Mouse (Mus musculus): Measurements from ENCODE around the gene Mlxipl. TPM values are rescaled to one million over a fixed set of nuclear protein-coding genes. Genes with fewer than 3 reads are reported as not detected.

Mlxipl gene
- polyA plus RNA-seq, 1 experiment from 2014 or later, result 2.0 TPM

DNA sequence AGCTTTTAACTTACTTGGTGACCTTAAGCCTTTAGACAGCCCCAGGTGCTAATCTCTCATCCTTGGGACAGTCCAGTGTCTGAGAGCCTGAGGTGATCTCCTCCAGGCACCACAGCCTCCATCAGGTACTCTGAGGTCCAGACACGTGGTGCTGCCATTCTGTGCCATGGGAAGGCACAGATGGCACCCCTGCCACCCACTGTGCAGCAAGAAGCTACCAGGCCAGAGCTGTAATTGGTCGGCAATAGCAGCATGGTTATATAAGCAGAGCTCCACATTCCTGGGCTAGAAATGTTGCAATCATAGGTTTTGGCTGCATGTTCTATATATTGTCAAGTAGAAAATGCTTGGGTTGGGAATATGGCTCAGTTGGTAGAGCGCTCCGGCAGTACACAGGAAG lies 89.3 kb downstream of the Mlxipl start:
- no peak overlapping the region for H3K9ac ChIP-seq
- H3K4me1 ChIP-seq, result no peaks in the 10 kb centered on the region
- H3K4me3 ChIP-seq, result no peak overlapping the region
- no peaks in the 10 kb centered on the region for H3K9me3 ChIP-seq (replicated peaks)
- no peak for ATAC-seq (ENCODE audit: low FRiP score)
- H3K27ac ChIP-seq, result no peak overlapping the region
- H3K27me3 ChIP-seq, result no peaks in the 10 kb centered on the region
- no peak overlapping the region for H3K4me2 ChIP-seq (replicated peaks)
- H3K36me3 ChIP-seq, result peaks cover 81% of the 10 kb centered on the region
- 89% methylated on average over 4 of the region's 4 CpGs for WGBS

DNA sequence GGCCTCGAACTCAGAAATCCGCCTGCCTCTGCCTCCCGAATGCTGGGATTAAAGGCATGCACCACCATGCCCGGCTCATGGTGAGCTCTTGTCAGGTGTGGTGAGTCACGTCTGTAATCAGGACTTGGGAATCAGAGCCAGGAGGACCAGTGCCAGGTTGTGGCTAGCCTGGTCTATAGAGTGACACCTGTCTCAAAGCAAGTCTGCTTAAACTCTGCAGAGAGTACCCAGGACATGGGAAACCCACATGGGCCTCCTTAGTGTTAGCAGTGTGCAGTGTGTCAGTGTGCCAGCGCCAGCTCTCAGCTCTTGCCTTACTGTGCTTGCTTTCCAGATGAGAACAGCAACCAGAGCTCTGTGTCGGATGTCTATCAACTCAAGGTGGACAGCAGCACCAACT lies 89.9 kb downstream of the Mlxipl start:
- H3K9ac ChIP-seq, result no peak overlapping the region
- H3K27ac ChIP-seq, result no peak overlapping the region
- H3K9me3 ChIP-seq (replicated peaks), result no peaks in the 10 kb centered on the region
- H3K4me2 ChIP-seq (replicated peaks), result no peak overlapping the region
- 93% methylated on average over 7 of the region's 7 CpGs for WGBS
- H3K4me3 ChIP-seq, result no peak overlapping the region
- no peaks in the 10 kb centered on the region for H3K27me3 ChIP-seq
- no peak for ATAC-seq (ENCODE audit: low FRiP score)
- peaks cover 76% of the 10 kb centered on the region for H3K36me3 ChIP-seq
- no peaks in the 10 kb centered on the region for H3K4me1 ChIP-seq

DNA sequence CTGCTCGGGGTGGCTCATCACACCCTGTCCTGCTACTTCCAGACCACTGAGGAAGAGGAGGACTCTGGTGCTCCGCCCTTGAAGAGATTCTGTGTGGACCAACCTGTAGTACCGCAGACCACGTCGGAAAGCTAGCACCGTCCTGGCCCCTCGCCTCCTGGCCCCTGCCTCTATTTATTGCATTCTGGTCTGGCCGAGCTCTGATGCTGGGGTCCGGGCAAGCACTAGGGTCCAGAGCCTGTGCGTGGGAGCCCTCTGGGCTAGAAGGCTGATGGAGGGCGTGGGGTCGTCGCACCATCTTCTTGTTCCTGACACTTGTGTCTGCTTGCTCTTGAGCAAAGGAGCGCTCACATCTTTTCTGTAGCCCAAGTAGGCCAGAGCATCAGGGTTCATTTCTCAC lies 91.1 kb downstream of the Mlxipl start:
- no peak overlapping the region for H3K4me3 ChIP-seq
- H3K9me3 ChIP-seq (replicated peaks), result no peaks in the 10 kb centered on the region
- H3K27ac ChIP-seq, result no peak overlapping the region
- H3K4me1 ChIP-seq, result no peaks in the 10 kb centered on the region
- WGBS, result 95% methylated on average over 14 of the region's 14 CpGs
- no peak overlapping the region for H3K9ac ChIP-seq
- no peaks in the 10 kb centered on the region for H3K27me3 ChIP-seq
- no peak overlapping the region for H3K4me2 ChIP-seq (replicated peaks)
- no peak for ATAC-seq (ENCODE audit: low FRiP score)
- H3K36me3 ChIP-seq, result peaks cover 69% of the 10 kb centered on the region

DNA sequence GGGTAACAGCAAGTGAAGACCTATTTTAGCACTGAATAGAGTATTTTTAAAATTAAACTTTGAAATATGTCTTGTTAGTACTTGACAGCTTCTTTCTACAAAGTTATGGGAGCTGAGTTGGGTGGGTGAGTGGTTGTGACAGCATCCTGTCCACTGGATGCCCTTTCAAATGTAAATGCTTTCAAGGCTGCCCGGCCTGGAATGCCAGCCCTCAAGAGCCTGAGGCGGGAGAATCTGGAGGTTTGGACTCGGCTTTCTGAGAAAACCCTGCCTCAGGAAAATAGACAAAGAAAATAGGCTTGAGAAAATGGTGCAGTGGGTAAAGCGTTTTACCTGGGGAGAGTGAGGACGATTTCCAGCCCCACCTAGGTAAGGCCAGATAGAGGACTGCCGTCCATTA lies 92.1 kb downstream of the Mlxipl start:
- WGBS, result 67% methylated on average over 6 of the region's 6 CpGs
- no peaks in the 10 kb centered on the region for H3K9me3 ChIP-seq (replicated peaks)
- no peaks in the 10 kb centered on the region for H3K4me1 ChIP-seq
- peaks cover 64% of the 10 kb centered on the region for H3K36me3 ChIP-seq
- H3K27ac ChIP-seq, result no peak overlapping the region
- no peak overlapping the region for H3K4me3 ChIP-seq
- no peaks in the 10 kb centered on the region for H3K27me3 ChIP-seq
- H3K9ac ChIP-seq, result no peak overlapping the region
- no peak overlapping the region for H3K4me2 ChIP-seq (replicated peaks)
- no peak for ATAC-seq (ENCODE audit: low FRiP score)

DNA sequence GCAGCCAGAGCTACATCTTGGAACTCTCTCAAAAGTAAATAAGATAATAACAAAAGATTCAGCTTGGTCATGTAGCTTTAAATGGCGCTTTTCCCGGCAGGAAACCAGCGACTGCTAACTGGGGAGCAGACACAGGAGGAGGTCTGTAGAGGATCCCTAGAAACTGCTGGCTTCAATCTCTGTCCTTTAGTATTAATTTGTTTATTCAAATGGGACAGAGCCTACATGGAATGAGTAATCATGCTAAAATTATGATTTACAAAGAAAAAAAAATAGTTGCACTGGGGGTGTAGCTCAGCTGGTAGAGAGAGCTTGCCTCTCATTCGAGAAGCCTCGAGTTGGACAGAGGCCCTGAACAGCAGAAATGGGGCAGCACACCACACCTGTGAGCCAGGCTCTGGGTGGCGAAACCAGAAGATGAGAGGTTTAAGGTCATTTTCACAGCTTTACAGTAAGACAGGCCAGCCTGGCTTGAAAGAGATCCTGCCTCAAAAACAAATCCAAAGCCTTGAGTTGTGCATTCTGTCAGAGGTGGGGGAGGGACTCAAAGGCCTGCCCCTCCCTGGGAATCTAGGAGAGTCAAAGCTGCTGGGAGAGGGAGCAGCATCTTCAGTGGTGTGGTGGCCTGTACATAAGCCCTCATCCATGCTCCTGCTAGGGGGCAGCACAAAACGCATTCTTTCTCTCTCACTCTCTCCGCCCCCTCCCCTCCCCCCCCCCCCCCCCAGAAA lies 93.6 kb downstream of the Mlxipl start:
- H3K4me2 ChIP-seq (replicated peaks), result no peak overlapping the region
- no peak for ATAC-seq (ENCODE audit: low FRiP score)
- peaks cover 49% of the 10 kb centered on the region for H3K36me3 ChIP-seq
- H3K4me3 ChIP-seq, result no peak overlapping the region
- H3K27me3 ChIP-seq, result no peaks in the 10 kb centered on the region
- H3K9ac ChIP-seq, result no peak overlapping the region
- no peak overlapping the region for H3K27ac ChIP-seq
- H3K9me3 ChIP-seq (replicated peaks), result no peaks in the 10 kb centered on the region
- 61% methylated on average over 8 of the region's 8 CpGs for WGBS
- H3K4me1 ChIP-seq, result no peaks in the 10 kb centered on the region

DNA sequence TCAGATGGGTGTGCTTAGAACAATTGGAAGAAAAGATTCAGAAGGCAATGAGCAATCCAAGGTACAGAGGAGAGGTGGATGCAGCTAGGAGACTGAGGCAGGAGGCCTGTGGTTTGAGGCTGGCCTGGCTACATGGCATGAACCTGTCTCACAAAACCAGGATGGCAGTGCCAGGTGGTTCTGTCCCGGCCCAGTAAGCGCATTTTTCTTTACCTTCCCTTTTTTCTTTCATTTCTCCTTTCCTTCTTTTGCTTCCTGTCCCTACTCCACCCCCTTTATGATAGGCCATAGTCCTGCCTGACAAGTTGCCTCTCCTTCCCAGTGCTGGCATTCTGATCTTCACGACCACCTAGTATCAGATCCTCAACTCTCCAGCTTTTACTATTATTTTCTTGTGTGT lies 95.3 kb downstream of the Mlxipl start:
- Histone ChIP-seq H3K27ac (no peak overlapping the region), H3K9me3 (replicated peaks) (no peaks in the 10 kb centered on the region), H3K4me1 (peaks cover 16% of the 10 kb centered on the region), H3K36me3 (peaks cover 39% of the 10 kb centered on the region), H3K4me3 (no peak overlapping the region), H3K4me2 (replicated peaks) (no peak overlapping the region), H3K27me3 (no peaks in the 10 kb centered on the region), H3K9ac (no peak overlapping the region)
- WGBS, result 94% methylated on average over 3 of the region's 3 CpGs
- no peak for ATAC-seq (ENCODE audit: low FRiP score)

DNA sequence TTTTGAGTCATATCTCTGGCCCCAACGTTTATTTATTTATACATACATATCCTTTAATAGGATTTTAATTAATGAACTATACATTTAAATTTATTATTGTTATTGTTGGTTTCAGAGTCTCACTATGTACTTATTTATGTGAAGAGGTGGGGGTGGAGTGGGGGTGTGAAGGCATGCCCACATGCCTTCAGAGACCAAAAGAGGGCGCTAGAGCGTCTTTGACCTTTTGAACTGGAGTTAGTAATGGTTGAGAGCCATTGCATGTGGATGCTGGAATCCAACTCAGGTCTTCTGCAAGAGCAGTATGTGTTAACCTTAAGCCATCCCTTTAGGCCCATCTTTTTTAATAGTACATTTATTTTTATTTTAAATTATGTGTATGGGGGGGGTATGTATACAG lies 95.9 kb downstream of the Mlxipl start:
- no peak overlapping the region; the same call in 1 of the 2 replicates for H3K4me2 ChIP-seq (replicated peaks)
- H3K9ac ChIP-seq, result no peak overlapping the region
- H3K36me3 ChIP-seq, result peaks cover 33% of the 10 kb centered on the region
- H3K27me3 ChIP-seq, result no peaks in the 10 kb centered on the region
- no peaks in the 10 kb centered on the region for H3K9me3 ChIP-seq (replicated peaks)
- H3K4me3 ChIP-seq, result no peak overlapping the region
- H3K27ac ChIP-seq, result 0 out of 2 replicates have a peak overlapping the region, but pooled peaks have one; percentile 98
- peaks cover 17% of the 10 kb centered on the region for H3K4me1 ChIP-seq
- WGBS, result 37% methylated on average over 3 of the region's 3 CpGs
- no peak for ATAC-seq (ENCODE audit: low FRiP score)

DNA sequence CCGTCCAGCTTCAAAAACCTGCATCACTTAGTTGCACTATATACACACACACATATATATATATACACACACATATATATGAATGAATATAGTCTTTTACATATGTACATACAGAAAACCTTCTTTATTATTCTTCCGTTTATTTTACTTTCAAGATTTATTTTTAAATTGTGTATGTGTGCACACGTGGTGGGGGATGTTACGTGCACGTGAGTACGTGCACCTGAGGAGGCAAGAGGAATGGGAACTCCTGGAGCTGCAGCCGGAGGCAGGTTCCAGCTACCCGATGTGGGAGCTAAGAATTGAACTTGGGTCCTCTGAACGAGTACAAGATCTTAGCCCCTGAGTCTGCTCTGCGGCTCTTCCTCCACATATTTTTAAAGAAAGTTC lies 96.5 kb downstream of the Mlxipl start:
- peaks cover 27% of the 10 kb centered on the region for H3K36me3 ChIP-seq
- no peak for ATAC-seq (ENCODE audit: low FRiP score)
- 22% methylated on average over 10 of the region's 10 CpGs for WGBS
- no peaks in the 10 kb centered on the region for H3K9me3 ChIP-seq (replicated peaks)
- peak overlapping the region; percentile 98 for H3K4me3 ChIP-seq
- peak overlapping the region; percentile 74 for H3K4me2 ChIP-seq (replicated peaks)
- H3K27ac ChIP-seq, result peak overlapping the region; percentile 98
- no peaks in the 10 kb centered on the region for H3K27me3 ChIP-seq
- peak overlapping the region; percentile 97 for H3K9ac ChIP-seq
- peaks cover 17% of the 10 kb centered on the region for H3K4me1 ChIP-seq

DNA sequence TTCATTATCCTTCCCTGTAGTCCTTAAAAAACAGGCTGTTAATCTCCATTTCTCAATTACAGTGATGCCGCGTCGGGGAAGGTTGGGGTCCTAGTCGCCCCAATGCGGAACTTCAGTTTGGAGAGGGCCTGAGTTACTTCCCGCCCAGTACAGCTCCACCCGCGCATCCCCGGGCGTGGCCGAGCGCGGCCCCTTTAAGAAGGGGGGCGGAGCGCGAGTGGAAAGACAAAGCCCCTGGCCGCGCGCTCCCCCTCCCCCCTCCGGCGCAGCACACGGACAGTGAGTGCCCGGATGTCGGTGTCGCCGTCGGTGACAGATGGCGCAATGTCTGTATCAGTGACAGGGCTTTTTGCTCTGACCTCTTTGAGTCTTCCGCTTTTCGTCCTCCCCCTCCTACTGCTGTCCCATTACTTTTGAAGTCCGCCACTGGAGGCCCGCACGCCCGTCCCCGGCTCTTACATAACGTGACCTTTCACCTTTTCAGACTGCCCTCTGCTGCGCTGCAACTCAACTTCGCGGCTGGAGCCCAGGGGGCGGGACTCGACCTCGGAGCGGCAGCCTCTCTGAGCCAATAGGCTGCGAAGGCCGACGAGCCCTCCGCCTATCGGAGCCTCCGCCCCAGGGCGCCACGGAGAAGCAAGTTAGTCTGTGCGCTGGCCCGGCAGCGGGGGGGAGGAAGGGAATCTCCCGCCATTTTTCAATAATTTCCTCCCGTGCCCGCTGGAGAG lies 97.1 kb downstream of the Mlxipl start, which contains the start of gene Baz1b:
Gene Baz1b, plus strand, starts transcription at position 644 of the 728 bp plus-strand sequence.
- Histone ChIP-seq H3K36me3 (peaks cover 22% of the 10 kb centered on the region), H3K4me1 (peaks cover 20% of the 10 kb centered on the region), H3K4me2 (replicated peaks) (peak within 1 kb of the TSS; percentile 74), H3K9ac (peak within 1 kb of the TSS; percentile 97), H3K27me3 (no peaks in the 10 kb centered on the region), H3K4me3 (peak within 1 kb of the TSS; percentile 98), H3K27ac (peak within 1 kb of the TSS; percentile 98), H3K9me3 (replicated peaks) (no peaks in the 10 kb centered on the region)
- peak; percentile 98 for ATAC-seq (ENCODE audit: low FRiP score)
- under 1% methylated on average over 57 of the region's 57 CpGs for WGBS

DNA sequence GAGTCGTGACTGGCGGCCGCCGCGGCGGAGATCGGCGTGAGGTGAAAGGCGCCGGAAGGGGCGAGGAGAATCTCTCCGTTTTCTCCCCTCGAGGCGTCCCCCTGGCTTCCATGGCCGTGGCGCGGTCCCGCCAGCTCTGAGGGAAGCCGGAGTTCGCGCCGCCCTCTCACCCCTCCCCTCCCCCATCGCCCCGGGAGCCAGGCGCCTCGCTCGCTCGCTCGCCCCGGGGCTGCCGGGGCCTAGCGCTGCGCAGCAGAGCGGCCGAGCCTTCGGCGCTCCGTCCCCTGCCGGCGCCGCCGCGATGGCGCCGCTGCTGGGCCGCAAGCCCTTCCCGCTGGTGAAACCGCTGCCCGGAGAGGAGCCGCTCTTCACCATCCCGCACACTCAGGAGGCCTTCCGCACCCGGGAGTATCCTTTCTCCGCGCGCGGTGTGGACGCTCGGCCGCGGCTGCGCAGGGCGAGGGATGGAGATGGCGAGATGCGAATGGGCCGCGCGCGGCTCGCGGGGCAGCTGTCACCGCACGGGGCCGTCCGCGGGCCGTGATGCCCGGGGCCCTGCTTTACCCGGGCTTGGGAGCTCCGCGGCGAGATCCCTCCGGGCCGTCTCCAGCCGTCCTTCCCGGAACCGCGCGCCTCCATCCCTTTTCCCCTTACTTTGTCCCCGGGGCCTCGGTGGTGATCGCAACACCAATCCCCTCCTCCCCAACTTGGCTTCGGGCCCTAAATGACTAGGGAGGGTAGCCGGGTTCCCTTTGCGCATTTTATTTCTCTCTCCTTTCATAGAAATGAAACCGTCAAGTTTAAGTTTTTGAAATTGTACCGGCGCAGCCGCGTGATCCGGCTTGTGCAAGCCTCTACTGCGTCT lies 97.9 kb downstream of the Mlxipl start:
- ATAC-seq (ENCODE audit: low FRiP score), result peak; percentile 70
- Histone ChIP-seq H3K9me3 (replicated peaks) (no peaks in the 10 kb centered on the region), H3K9ac (peak overlapping the region; percentile 97), H3K27ac (peak overlapping the region; percentile 98), H3K36me3 (peaks cover 14% of the 10 kb centered on the region; the same call in 1 of the 2 replicates), H3K4me1 (peaks cover 23% of the 10 kb centered on the region), H3K27me3 (no peaks in the 10 kb centered on the region), H3K4me2 (replicated peaks) (peak overlapping the region; percentile 74), H3K4me3 (peak overlapping the region; percentile 98)
- WGBS, result under 1% methylated on average over 90 of the region's 102 CpGs
